Mouse (Mus musculus) heart, adult 8-10 months (tissue): Measurements from ENCODE around the gene Ush1c. TPM values are rescaled to one million over a fixed set of nuclear protein-coding genes. Genes with fewer than 3 reads are reported as not detected.
"Not testable (repeated sequence)": the region's sequence is repeated elsewhere in the genome, so short reads cannot be mapped to it uniquely, and the experiment has no call there.

ENCODE experiments used
- DNase-seq: peaks from one replicate; pipeline ENCODE4 v3.0.0; 2022; ENCODE audit warnings: low spot score
- total RNA-seq, 4 experiments: library from RNA; stranded (reverse); gene quantifications; 2 replicates each; pipeline ENCODE4 v1.2.4; 2022

The Ush1c gene
- total RNA-seq, 4 experiments from 2014 or later: 3.8 to 6.9 (median 5.6) TPM

- no peak for DNase-seq
Measured at GRCm38 (mm10) chr7:46204775-46205174, 33.5 kb downstream of the Ush1c start.

- DNase-seq: no peak
Measured at GRCm38 (mm10) chr7:46204046-46204471, 34.2 kb downstream of the Ush1c start.

- DNase-seq: no peak
Measured at GRCm38 (mm10) chr7:46201649-46202048, 36.7 kb downstream of the Ush1c start.

- no peak for DNase-seq
Measured at GRCm38 (mm10) chr7:46200021-46200420, 38.3 kb downstream of the Ush1c start.

- no peak for DNase-seq
Measured at GRCm38 (mm10) chr7:46195356-46195755, 42.9 kb downstream of the Ush1c start.

- no peak for DNase-seq
Measured at GRCm38 (mm10) chr7:46184232-46184631, 54.1 kb downstream of the Ush1c start.

GRCm38 (mm10) chr7:46181590-46181989 lies 56.7 kb downstream of the Ush1c start:
- peak; percentile 13 for DNase-seq

GRCm38 (mm10) chr7:46179431-46180275 lies 58.6 kb downstream of the Ush1c start, which contains the start of gene Abcc8:
TSS of gene Abcc8 (minus strand) at chr7:46180033.
- DNase-seq: no peak

- not testable (repeated sequence) for DNase-seq
Measured at GRCm38 (mm10) chr7:46168980-46169379, 69.3 kb downstream of the Ush1c start.

- no peak for DNase-seq
Measured at GRCm38 (mm10) chr7:46168402-46168801, 69.9 kb downstream of the Ush1c start.

GRCm38 (mm10) chr7:46167901-46168300 lies 70.4 kb downstream of the Ush1c start:
- DNase-seq: no peak

- no peak for DNase-seq
Measured at GRCm38 (mm10) chr7:46165876-46166275, 72.4 kb downstream of the Ush1c start.

GRCm38 (mm10) chr7:46162731-46163130 lies 75.6 kb downstream of the Ush1c start:
- DNase-seq: no peak

GRCm38 (mm10) chr7:46162132-46162727 lies 76.1 kb downstream of the Ush1c start:
- DNase-seq: peak; percentile 78

GRCm38 (mm10) chr7:46161615-46162014 lies 76.7 kb downstream of the Ush1c start:
- peak; percentile 24 for DNase-seq

- no peak for DNase-seq
Measured at GRCm38 (mm10) chr7:46157746-46158145, 80.6 kb downstream of the Ush1c start.

- DNase-seq: no peak
Measured at GRCm38 (mm10) chr7:46154498-46155488, 83.5 kb downstream of the Ush1c start.

GRCm38 (mm10) chr7:46152819-46153351 lies 85.4 kb downstream of the Ush1c start:
- DNase-seq: no peak

GRCm38 (mm10) chr7:46147417-46147816 lies 90.9 kb downstream of the Ush1c start:
- no peak for DNase-seq

GRCm38 (mm10) chr7:46146675-46147308 lies 91.5 kb downstream of the Ush1c start:
- DNase-seq: no peak
